Mouse (Mus musculus): ENCODE results near the gene Wfikkn1.

The Wfikkn1 gene

DNA sequence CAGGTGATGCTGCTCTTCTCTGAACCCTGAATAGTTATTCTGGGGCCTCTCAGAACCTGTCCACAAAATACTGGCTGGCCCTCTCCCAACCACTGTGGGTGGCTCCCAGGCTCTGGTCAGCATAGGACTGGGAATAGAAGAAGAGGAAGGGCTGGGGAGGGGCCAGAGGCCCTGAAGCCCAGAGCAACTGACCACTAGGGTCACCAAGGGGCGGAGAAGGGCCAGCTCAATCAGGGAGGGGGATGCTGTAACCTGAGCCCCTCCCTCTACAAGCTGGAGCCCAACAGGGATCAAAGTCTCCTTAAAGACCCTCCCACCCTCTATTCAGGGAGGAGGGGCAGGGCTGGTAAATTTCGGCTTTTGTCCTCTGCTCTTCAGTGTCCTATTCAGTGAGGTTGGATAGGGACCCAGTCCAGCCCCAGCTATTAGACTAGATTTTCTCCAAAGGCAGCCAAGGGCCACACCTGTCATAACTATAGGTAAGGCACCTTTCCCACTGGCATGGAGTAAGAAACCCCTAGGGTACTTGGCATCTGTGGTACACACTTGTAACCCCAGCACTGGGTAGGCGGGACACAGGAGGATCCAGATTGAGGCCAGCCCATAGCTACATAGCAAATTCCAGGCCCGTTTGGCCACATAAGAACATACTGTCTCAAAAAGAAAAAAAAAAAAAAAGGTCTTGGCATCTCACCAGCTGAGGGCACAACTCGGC lies at the start of gene Wfikkn1:
Gene Wfikkn1, minus strand, starts transcription at position 663 of the 715 bp plus-strand sequence.
- no peak for DNase-seq

DNA sequence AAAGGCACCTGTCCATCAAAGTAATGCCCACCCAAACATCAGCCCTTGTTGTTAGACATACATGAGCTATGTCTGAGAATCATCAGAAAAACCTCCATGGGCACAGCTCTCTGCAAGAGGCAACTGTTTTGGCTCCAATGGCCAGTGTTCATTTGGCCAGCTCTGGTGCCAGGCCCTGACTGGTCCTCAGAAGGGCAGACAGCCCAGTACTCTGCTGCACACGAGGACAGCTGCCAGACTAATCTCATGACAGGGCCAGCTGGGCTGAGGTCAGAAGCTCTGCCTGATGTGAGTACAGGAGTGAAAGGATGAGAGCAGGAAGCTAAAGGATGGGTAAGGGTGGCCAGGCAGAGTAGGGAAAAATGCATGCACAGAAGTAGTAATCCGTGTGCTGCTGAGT lies 44.7 kb upstream of the Wfikkn1 start:
- no peak for DNase-seq

DNA sequence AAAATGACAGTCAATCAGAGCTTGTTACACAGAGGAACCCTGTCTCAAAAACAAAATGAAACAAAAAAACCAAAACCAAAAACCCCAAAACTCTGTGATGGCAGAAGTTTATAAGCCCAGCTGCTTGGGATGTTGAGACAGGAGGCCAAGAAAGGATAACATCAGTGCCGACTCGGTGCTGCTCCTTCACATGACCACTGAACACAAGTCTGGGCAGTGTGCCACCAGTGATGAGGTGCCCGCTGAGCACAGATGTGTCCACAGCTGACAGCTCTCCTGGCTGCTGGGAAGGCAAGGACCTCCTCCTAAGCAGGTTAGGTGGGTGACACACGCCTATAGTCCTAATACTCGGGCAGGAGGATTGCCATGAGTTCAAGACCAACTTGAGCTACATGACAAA lies 41.5 kb upstream of the Wfikkn1 start:
- no peak for DNase-seq

DNA sequence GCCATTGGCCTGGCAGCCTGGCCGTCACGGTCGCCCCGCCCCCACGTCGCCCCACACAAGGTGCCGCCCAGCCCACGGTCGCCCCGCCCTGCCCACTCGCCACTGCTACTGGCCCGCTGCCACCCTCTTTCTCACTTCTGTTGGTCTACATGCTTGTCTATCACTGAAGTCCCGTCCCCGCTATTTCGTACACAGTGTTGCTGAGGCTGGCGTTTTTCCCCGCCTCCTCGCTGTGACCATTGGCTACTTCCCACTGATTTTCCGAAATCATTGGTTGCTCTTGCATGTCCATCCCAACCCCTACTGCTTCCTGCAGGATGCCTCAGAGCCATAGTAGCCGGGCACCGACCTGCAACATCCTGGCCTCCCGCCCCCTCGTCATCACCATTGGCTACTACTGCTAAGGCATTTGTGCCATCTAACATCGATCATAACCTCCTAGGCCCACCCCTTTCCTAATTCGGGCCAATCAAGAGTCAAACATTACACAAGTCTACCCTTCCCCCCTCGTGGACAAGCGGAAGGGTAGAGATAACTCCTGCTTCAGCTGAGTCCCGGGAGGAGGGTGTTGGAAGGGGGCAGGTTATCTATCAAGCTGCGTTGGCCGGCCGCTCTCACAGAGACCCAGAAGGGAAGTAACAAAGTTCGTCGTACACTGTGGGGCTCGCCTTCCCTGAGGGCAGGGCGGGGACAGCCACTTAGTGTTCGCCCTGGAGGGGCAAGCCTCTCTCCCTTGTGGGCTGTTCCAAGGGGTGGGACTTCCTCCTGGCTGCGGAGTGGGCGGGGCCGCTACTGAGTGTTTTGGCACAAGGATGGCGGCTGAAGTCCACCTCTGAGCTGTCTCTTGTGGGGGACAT lies 39.4 kb upstream of the Wfikkn1 start:
- DNase-seq: peak; percentile 100

DNA sequence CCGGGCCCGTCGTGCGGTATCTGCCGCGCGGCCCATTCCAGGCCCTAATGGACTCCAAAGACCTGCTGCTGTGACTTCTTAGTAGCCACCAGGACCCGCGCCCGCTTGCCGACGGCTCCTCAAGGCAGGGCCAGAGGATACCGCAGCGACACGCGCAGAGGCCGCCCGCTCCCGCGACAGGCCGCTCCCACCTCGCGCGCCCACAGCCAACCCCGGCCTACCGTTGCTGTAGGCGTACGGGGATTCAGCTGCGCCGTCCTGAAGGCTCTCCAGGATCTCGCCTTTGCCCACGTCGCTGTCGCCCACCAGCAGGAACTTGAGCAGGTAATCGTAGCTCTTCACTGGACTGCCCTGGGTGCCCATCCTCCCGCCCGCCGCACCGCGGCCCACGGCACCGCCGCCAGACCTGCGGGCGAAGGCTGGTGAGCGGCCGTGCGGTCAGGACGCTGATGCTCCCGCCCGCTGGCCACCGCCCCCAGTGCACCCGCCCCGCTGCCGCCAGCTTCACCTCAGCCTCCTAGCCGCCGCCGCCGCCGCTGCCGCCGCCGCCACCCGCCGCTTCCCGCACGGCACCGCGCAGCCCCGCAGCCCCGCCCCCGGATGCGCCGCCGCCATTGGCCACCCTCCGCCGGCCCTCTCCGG lies 38.6 kb upstream of the Wfikkn1 start, which contains the start of gene Rab40c:
Gene Rab40c, minus strand, starts transcription at position 584 of the 642 bp plus-strand sequence.
- DNase-seq: no peak

DNA sequence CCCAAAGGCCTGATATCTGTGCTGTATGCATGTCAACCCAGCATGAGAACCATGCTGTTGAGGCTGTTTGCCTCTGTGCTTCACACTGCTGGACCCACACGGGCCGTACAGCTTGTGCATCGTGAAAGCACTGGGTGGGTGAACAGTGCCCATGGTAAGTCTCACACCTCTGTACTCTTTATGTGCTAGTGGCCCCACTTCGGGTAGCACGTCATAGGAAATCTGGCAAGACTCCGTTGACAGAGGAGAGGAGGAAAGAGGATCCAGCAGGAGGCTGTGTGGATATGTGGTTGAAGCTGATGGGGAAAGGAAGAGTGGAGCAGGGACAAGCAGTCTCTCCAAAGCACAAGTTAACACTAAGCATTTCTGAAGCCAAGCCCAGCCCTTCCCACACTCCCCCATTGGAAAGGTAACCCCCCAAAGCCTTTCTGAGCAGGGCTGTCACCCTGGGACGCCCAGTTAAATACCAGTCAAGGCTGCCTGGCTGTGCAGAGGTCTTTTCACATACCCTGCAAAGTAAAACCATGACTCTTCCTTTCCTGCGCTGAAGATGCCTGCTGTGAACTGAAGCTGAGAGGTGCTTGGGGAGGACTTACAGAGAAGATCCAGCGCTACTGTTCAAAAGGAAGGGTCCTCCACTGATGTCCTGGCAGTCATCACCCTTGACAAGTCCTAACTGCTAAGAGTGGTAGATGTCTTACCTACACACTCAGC lies 37.5 kb upstream of the Wfikkn1 start:
- no peak for DNase-seq

DNA sequence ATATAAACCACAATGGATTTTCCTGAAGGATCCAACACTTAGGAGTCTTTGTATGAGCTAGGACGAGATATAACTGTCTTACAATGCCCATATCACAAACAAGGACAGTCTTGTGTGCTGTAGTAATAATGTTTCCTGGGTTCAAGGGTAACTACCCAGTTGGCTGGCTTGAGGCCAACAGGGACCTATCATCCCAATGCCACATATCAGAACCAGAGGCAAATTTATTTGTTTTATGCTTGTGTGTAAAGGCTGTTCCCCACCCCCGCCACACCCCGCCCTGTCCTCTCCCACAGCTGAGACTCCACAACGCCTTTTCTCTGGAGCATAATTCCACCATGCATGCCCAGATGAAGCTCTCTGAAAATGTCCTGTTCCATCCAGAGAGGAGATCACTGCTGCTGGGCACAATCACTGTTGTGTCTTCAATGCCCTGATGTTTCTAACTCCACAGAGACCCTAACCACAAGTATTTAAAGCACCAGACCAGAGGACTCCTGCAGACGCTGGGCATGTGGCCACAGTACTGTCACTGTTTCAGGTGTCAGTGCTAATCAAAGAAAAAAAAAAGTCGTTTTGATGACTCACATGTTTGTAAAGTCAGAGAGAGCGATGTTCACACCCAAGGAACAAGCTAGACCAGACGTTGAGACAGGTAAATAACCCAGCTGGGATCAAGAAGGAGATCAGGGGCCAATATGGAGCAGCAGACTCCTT lies 36.4 kb upstream of the Wfikkn1 start:
- no peak for DNase-seq

DNA sequence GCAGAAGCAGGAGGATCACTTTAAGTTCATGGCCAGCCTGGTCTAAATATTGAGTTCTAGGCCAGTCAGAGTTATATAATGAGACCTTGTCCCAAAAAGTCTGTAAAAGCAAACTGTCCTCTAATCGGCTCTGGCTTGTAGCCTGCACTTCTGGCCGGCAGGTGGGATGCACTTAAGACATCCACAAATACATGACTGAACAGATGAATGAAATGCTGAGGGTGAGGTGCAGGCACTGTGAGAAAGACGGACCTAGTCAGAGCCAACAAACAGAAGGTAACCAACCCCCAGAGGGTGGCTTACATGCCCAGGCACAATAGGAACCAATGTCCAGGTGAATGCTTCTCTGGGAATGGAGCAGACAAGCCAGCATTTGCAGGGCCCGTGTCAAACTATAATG lies 33.6 kb upstream of the Wfikkn1 start:
- DNase-seq: no peak

DNA sequence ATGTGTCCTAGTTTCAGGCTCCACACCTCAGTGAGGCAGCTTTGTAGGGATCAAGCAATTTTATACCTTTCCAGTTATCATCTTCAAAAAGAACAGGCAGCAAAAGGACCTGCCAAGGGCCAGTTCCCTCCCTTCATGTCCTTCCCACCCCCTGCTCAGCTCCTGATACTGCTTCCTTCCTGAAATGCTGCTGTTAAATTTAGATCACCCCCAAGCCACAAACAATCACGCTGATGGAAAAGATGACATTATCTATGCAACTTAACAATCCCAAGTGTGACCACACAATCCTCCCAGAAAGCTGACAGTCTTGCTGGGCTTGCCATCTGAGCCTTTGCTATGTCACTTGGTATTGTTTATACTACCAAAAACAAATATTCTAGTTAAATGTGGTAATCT lies 33.2 kb upstream of the Wfikkn1 start:
- DNase-seq: no peak

DNA sequence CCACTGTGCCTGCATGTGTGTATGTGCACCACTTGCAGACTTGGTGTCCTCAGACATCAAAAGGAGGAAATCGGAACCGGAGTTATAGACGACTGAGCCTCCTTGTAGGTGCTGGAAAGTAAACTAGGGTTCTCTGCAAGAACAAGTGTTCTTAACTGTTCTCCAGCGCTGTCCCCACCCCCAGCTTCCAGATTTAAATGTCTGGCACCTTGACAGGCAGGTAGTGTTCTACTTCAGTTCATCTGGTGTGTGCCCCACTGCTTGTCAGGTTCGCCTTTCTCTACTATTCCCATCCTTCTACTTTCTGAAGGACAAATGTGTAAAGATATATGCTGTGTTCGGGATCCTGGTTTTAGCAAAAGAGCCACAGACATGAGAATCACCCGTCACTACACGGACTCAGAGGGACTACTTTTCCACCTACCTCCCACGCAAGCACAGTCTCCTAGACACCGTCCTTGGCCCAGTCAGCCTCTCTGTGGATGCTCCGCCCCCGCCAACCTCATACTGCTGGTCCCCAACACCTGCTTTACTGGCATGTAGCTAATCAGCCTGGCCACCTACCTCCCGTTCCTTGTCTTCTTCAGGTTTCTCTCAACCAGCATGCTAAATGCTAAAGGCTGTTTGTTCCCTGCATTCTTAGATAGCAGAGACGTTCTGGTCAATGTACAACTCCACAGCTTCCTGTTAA lies 32.7 kb upstream of the Wfikkn1 start:
- DNase-seq: peak; percentile 75

DNA sequence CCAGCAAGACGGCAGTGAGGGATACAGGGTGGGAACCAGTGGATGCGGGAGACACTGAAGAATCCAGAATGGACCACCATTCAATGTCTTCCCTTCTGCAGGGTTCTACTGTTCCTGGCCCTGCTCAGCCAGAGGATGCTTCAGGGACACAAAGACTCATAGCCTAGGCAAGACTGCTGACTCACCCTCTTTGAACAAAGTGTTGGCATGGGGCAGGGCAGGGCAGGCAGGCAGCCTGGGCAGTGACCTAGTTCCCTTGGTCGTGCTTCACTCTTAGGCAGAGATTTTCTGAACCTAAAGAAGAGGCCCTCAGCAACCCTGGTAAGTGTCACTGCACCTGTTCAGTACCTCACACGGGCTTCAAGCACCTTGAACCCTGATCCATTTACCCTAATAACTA lies 31.2 kb upstream of the Wfikkn1 start:
- peak; percentile 71 for DNase-seq

DNA sequence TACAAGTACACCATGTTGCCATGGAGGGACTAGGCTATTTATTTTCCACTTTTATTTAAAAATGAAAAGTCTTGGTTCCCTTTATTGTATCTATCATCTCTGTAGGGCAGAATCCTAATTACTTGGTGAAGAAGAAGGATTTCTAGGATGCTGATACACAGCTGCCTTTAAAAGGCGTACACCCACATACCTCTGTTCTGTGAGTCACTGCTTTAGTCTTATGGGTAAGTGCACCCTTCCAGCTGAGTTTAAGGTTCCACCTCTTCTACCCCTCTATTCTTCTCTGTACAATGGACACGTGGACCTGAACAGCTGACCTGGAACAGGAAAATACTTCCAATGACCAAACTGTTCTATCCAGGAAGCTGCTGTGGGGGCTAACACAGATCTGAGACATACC lies 27.0 kb upstream of the Wfikkn1 start:
- no peak for DNase-seq

DNA sequence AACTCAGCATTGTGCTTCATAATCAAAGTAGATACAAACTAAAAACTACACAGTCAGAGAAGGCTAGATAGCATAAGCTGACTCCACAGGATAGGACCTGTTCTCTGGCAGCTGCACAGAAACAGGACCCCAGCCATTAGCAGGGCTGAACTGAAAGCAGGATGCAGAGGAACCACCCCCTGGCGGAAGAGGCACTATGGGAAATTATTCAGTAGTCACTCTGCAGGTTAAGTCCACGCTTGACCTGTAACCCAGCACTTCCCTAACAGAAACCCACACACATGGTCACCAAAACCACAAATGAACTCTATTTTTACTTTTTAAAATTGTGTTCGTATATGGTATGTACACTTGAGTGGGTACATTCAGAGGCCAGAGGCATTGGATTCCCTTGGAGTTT lies 22.4 kb upstream of the Wfikkn1 start:
- DNase-seq: no peak

DNA sequence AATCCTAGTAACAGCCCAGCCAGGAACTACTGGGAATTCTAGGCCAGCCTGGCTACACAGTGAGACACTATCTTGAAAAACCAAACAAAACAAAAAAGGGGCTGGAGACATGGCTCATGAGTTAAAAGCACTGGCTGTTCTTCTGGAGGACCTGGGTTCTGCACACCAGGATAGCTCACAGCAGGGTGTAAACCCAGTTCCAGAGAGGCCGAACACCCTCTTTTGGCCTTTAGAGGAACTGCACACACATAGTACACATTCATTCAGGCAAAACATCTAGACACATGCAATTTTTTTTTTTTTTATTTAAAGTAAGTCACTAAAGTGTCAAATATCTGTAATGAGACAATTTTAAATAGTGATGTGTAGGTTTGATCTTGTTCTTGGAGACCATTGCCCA lies 19.5 kb upstream of the Wfikkn1 start:
- DNase-seq: no peak

DNA sequence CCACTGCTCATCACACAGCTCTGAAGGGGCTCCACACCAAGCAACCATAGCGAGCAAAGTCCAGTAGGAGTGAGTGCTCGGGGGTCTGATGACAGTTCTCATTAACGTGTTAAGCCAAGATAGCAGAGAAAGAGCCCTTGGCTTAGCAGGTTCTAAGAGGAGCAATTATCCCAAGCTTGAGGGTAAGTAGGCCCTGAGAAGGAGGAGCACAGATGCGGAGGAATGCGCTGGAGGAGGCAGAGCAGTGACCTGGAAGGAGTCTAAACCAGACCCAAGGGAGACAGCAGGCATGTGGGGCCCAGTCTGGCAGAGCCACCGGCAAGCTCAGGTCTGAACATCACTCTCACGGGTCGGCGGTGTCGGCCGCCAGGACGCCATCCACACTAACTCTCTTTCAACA lies 15.2 kb upstream of the Wfikkn1 start:
- no peak for DNase-seq

DNA sequence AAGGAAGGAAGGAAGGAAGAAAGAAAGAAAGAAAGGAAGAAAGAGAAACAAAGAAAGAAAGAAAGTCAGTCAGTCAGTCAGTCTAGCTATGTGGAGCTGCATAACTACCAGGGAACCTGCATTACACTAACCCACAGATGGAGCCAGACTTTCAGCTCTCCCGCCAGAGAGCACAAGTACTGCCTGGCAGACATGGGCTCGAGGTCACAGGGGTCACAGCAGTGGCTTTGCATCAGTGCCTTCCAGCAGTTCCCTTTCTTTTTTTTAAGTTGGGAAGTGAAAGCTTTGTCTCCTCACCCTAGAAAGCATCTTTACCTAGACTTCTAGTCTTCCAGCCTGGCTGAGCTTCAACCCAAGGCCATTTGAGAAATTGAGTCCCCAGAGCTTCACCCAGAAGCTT lies 14.8 kb upstream of the Wfikkn1 start:
- no peak for DNase-seq

DNA sequence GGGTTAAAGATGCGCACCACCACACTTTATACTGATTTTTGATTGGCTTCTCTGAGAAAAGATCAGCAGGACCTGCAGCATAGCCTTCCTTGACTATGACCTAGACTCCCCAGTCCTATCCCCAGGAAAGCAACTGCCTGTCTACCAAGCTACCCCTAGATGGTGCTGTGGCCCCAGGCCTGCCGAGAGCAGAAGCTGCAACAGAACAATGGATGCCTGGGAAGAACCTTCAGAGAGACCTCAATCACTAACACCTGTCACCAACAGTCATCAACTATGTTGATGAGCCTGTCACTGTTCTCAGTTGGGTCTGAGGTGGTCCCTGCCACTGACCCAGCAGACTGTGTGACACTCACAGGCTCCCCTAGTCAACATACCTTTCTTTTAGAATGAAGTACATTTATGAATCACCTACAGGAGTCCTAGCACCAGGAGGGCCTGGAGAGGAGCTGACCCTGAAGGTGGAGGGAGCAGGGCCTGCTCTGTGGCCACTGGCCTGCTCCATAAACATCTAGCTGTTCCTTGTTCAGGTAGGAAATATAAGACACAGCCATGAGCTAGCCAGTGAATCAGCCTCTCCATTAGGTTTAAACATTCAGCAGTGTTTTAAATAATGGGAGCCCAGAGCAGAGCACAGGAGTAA lies 13.4 kb upstream of the Wfikkn1 start:
- DNase-seq: peak; percentile 76

DNA sequence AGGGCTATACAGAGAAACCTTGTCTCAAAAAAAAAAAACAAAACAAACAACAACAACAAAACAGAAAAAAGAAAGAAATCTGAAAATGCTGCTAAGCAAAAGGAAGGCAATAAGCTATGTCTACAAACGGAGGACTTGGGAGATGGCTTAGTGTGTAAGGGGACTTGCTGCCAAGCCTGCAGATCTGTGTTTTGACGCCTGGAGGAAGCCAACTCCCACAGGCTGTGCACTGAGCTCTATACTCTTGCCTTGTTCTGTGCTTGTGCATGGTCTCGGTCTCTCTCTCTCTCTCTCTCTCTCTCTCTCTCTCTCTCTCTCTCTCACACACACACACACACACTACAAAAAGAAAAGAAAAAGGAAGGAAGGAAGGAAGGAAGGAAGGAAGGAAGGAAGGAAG lies 8.2 kb upstream of the Wfikkn1 start:
- DNase-seq: no peak

DNA sequence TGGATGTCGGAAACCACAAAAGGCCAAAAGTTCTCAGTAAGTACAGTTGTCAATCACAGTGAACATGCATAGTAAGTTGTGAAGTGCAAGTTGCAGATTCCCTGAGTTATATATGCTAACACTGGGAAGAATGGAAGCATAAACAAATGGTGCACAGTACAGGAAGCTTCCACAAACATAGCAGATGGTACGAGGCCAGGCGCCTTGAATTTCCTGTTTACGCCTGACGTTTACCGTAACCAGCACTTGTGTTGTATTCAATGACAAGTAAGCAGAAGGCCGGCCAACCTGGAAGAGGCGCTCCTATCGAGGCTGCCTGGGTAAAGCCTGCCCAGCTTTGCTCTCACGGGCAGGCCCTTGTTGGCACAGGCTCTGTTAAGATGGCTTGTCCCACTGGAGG lies 6.8 kb upstream of the Wfikkn1 start:
- no peak for DNase-seq

DNA sequence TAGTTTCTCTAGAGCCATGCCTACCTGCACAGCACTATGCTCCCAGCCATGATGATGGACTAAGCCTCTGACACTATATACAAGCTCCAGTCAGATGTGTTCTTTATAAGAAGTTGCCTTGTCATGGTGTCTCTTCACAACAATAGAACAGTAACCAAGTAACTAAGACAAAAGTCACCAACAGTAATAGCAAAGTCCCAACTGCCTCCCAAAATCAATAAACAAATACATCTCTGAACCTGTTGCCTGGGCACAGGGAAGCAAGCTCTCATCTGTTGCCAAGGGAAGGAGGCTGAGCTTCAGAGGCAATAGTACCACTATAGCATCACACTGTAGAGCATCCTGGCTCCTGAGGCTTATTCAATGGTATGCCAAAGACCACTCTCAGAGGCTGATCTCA lies 6.1 kb upstream of the Wfikkn1 start:
- DNase-seq: no peak

DNA sequence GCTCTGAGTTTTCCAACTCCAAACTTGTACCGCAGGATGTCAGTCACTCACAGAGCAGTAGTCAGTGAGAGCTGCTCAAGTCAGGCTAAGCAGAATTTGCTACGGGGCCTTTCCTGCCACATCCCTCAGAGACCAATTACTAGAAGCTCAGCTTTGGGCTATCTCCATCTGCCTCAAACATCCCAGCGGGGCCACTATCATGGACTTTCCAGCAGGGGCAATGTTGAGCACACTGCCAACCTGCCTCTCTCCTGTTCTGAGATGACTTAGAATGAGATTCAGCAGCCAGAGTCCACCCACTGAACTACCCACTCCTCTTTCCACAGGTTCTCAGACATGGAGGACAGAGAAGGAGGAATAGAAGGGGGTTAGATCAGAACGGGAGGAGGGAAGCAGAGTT lies 5.0 kb upstream of the Wfikkn1 start:
- DNase-seq: no peak
